Mouse (Mus musculus) gastrocnemius, adult 2 months (tissue): Measurements from ENCODE around the gene Snx15. TPM values are rescaled to one million over a fixed set of nuclear protein-coding genes. Genes with fewer than 3 reads are reported as not detected.

Source experiments
- DNase-seq: peaks from one replicate; pipeline ENCODE4 v3.0.0; 2022
- H3K27ac ChIP-seq: fragments of 200-600 bp; 2 replicates; pipeline ENCODE4 v1.8.1; 2022; ENCODE audit warnings: mild to moderate bottlenecking
- H3K4me3 ChIP-seq: fragments of 200-600 bp; 2 replicates; pipeline ENCODE4 v1.8.1; 2022; ENCODE audit warnings: mild to moderate bottlenecking, moderate library complexity
- CTCF ChIP-seq: fragments of 200-600 bp; IDR thresholded peaks from 2 replicates; pipeline ENCODE4 v1.8.1; 2022; ENCODE audit warnings: antibody characterized with exemption, mild to moderate bottlenecking, moderate library complexity
- intact Hi-C: fragments of 180-260 bp; cut with DNase I; formaldehyde crosslinking; loops from one replicate; pipeline ENCODE4 v1.15.1; 2025
- long read RNA-seq, 2 experiments: library from polyadenylated mRNA; stranded (forward); transcript quantifications; one replicate each; pipeline ENCODE4 v2.0.0; 2021
- total RNA-seq, 2 experiments: library from RNA; stranded (reverse); gene quantifications; 2 replicates each; pipeline ENCODE4 v1.2.3; 2021

Gene Snx15
- total RNA-seq, result 10 to 100 TPM in 1 of 2 experiments, 1 to 10 TPM in 1; 9.0 to 10.0 TPM
- long read RNA-seq, experiment 1, transcript Snx15-201 (8 exons, 1,635 nt), result major isoform, 16 of 22 reads
- long read RNA-seq, experiment 1, partial matches to known transcripts, result 3 of 22 reads
- long read RNA-seq, experiment 1, other reads (novel, unspliced or antisense), result 3 of 22 reads
- long read RNA-seq, experiment 2, transcript Snx15-201 (8 exons, 1,635 nt), result major isoform, 8 of 11 reads
- long read RNA-seq, experiment 2, partial matches to known transcripts, result 0 of 11 reads
- long read RNA-seq, experiment 2, other reads (novel, unspliced or antisense), result 3 of 11 reads

DNA sequence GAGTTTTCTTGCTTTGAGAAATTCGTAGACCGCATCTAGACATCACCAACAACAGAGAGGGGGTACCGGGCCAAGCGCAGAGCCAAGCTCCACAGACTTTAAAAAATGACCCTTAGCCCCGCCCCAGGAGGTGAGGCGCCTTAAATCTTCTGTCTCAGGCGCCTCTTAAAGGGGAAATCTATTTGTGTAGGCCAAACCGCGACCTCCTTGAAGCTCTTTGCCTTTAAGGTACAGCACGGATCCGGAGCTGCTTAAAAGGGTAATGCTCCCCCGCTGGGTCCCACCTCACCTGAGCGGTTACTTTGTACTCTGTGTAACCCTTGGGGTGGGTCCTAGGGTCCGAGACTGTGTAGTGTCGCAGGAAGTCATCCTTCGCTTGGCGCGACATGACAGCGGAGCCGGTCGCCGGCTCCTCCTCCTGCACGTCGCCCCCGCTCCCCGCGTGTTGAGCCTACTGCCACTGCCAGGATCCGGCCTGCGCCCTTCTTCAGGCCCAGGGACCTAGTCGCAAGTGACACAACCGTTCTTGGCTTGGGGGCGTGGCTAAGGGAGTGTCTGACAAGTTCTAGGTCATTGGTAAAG, at the start of gene Snx15:
TSS of gene Snx15 (minus strand) at position 545 of the 582 bp plus-strand sequence.
- Histone ChIP-seq H3K4me3 (peak within 1 kb of the TSS; percentile 87), H3K27ac (peak within 1 kb of the TSS; percentile 99)
- TF ChIP-seq CTCF, result no peak
- intact Hi-C loops, result loop anchor here (2.0 to 10.0 kb wide), 2 partner anchors 163 to 207 kb away; partner anchors contain the start of genes Men1 and Pola2
- peak; percentile 97 for DNase-seq

DNA sequence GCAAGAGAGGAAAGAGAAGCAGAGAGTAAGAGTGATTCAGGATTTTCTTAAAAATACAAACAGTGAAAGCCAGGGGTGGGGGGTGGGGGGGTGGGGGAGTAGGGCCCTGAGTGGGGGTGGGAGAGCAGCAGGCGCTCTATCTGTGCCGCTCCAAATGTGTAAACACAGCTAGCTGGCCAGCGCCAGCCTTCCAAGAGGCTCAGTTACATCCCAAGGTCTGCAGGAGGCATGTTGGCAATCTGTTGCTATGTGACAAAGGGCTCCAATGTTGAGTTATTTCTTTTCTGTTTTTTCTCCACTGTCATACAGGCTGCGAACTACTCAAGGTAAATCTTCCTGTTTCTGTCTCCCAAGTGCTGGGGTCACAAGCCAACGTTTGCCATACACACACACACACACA, 46.7 kb upstream of the Snx15 start:
- TF ChIP-seq CTCF, result no peak
- intact Hi-C loops, result no loop called here
- Histone ChIP-seq H3K4me3 (no peak overlapping the region), H3K27ac (no peak overlapping the region)
- no peak for DNase-seq

DNA sequence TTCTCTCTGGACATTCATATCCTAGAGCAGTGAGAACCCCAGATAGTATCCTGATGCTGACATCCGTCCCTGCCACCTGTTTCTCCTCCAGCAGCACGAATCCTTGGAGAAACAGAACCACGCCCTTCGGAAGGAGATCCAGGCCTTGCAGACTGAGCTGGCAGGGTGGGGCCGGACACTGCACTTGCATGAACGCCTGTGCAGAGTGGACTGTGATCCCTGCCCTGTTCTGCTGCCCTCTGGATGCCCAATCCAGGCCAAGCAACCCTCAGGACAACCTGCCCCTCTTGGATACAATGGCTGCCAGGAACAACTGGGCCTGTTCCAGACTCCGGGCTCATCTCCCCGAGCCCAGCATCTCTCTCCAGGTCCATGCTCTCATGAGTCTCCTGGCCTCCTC, 43.1 kb upstream of the Snx15 start:
- DNase-seq, result no peak
- Histone ChIP-seq H3K4me3 (no peak overlapping the region), H3K27ac (no peak overlapping the region)
- intact Hi-C loops, result no loop called here
- TF ChIP-seq CTCF, result no peak

DNA sequence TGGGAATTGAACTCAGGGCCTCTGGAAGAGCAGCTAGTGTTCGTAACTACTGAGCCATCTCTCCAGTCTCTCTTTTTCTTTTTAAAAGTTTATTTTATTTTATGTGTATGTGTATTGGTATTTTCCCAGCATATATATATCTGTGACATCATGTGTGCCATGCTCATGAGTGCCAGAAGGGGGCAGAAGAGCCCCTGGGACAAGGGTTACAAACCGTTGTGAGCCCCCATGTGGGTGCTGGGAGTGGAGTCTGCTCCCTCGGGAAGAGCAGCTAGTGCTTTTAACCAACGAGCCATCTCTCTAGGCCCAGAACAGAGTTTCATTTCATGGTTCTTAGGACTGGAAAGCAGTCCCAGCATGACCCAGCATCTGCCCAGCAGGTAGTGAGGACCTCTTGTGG, 38.6 kb upstream of the Snx15 start:
- H3K4me3 ChIP-seq, result no peak overlapping the region
- intact Hi-C loops, result no loop called here
- DNase-seq, result no peak
- TF ChIP-seq CTCF, result no peak
- no peak overlapping the region for H3K27ac ChIP-seq

DNA sequence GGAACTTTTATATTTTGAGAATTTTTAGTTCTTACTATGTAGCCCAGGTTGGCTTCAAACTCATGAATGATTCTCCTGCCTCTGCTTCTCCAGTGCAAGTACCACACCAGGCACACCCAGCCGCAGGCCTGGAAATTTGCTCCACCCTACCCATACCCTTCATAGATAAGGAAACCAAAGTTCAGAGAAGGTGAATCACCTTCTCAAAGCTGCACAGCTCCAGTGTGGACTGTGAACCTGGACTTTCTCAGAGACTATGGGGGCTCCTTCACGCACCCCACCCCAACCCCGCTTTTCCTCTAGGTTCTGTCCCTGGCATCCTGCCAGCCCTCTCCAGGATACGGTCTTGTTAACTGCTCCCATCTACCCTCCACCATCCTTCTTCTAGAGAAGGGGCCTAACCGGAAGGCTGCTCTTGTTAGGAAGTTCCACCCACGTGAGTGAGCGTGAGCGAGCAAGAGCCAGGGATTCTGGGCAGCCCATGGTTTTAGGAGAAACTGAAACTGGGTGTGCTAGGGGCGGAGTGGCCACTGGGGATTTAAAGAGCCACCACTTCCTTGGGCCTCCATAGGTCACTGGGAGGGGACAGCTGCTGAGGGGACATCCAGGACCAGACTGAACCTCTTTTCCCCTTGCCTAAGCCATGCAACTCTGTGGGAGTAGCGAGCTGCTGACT, 35.9 kb upstream of the Snx15 start:
- TF ChIP-seq CTCF, result no peak
- peak; percentile 44 for DNase-seq
- Histone ChIP-seq H3K27ac (peak overlapping the region; percentile 57; the same call in 1 of the 2 replicates), H3K4me3 (peak overlapping the region; percentile 62)
- intact Hi-C loops, result no loop called here

DNA sequence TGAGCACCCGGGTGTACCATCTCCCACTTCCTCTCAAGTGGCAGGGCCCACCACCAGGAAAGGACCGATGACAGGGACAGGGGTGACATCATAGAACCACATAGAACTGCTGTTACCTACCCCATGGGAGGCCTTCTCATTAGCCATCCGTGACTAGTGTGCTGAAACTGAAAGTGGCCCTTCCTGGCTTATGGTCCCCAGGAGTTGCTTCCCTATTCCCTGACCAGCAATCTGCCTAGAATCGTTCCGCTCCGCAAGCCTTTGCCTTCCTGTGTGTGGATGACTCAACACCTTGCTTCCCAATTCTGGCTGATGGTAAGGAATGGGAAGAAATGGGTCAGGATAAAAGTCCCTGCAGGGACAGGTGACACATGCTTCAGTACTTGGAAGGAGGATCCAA, 29.1 kb upstream of the Snx15 start:
- TF ChIP-seq CTCF, result no peak
- no peak overlapping the region for H3K4me3 ChIP-seq
- intact Hi-C loops, result no loop called here
- DNase-seq, result no peak
- no peak overlapping the region for H3K27ac ChIP-seq

DNA sequence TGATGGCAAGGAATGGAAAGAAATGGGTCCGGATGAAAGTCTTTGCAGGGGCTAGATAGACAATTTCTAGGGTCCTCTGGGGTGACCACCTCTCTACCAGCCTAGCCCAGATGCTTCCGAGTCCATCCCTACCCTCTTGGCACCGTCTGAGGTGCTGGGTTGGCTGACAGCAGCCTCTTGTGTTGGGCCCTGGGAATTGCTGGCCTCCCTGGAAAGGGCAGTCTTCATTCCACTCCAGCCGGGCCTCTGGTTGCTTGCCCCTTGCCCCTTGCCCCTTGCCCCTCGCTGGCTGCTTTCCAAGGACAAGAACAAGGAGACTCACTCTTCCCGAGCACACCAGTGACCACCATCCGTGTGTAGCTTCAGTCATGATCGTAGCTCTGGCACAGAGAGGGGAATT, 28.3 kb upstream of the Snx15 start:
- DNase-seq, result no peak
- no peak overlapping the region for H3K27ac ChIP-seq

DNA sequence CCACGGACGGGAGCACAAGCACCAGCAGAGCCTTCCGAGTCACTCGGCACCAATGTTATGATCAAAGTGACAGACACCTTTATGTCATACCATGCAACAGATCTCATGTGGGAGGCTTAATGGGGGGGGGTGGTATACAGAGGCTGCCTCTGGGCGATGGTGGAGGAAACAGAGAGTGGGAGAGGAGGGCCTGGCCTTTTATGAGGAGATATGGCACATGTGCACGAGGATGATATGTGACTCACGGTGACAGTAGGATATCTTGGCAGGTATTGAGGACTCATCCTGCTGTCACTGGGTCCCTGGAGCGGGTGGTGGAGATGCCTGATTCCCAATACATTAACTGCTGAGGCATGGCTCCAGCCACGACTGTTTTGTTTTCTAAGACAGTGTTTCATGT, 27.1 kb upstream of the Snx15 start:
- no peak for TF ChIP-seq CTCF
- intact Hi-C loops, result no loop called here
- H3K4me3 ChIP-seq, result no peak overlapping the region
- no peak for DNase-seq
- no peak overlapping the region for H3K27ac ChIP-seq

More for the DNA sequence above, 28.3 kb upstream of the Snx15 start:
- intact Hi-C loops, result no loop called here
- no peak overlapping the region for H3K4me3 ChIP-seq
- TF ChIP-seq CTCF, result no peak

DNA sequence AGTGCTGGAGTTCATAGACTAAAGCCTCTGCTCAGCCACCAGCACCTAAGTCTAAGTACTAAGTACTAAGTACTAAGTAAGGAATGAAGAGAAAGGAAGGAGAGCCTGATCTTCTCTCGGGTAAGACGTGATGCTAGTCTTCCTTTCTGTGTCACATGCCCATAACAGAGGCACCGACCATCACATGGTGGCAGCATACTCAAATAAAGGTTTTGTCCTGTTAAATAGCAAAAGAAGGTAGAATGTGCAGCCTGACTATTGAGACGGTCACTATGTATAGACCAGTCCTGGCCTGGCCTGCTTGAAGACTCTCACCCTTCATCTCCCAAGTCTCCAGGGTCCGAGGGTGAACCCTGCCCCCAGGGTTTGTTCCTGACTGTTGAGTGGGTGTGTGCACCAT, 16.7 kb upstream of the Snx15 start:
- DNase-seq, result no peak
- TF ChIP-seq CTCF, result no peak
- intact Hi-C loops, result no loop called here
- H3K4me3 ChIP-seq, result no peak overlapping the region
- no peak overlapping the region for H3K27ac ChIP-seq

DNA sequence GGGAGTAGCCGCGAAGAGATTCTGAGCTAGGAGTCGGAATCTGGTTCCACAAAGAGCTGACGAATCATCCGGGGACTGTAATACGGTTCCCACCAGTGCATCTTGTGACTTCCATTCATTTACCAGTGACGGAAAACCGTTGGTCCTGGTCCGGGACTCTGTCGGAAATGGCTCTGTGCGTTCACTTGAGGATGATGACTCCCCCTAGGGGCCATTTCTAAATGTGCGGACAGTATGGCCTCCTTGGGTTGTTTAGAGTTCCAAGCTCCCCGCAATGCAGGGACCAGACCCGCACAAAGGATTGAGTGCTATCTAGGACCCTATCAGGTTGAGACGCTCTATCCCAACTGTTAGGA, 13.3 kb upstream of the Snx15 start, which contains the start of gene Arl2:
TSS of gene Arl2 (minus strand) at position 155 of the 356 bp plus-strand sequence.
- Histone ChIP-seq H3K4me3 (peak within 1 kb of the TSS; percentile 97), H3K27ac (peak within 1 kb of the TSS; percentile 97)
- peak; percentile 32; the same call in 1 of the 2 replicates for TF ChIP-seq CTCF
- intact Hi-C loops, result loop anchor here (2.0 kb wide), 1 partner anchor 93 kb away; the partner anchor contains the start of gene Ppp2r5b
- peak; percentile 74 for DNase-seq

DNA sequence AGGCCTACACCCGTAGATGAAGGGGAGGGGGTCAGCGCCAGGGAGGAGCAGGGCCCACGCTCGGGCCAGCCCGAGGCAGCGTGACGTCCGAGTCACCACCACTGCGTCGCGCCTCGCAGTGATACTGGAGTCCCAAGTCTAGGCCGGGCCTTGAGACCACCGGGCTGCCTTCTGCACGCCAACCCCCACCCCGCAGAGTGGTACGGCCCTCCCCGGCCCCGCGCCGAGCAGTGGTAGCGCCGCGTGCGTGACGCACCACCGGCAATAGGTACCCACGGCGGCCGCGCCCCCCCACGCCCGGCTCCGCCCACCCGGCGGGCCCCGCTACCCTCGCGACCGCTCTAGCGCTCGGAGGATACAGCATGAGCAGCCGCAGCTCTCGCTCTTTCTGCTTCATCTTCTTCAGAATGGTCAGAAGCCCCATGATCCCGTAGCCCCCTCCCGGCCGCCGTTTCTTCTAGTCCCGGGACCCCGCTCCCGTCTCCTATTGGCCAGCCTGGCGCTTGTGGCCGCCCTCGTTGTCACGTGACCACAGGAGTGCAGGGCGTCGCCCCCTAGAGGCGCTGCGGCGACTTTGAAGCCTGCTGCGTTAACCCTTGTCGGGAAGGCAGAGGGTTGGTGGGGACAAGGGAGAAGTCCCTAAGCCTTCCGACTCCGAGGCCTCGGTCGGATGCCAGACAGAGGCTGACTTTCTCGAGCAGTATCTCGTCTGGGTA, 12.7 kb upstream of the Snx15 start, which contains the start of gene Batf2:
TSS of gene Batf2 (plus strand) at position 306 of the 716 bp plus-strand sequence.
- peak within 1 kb of the TSS; percentile 97 for H3K4me3 ChIP-seq
- intact Hi-C loops, result loop anchor here (2.0 kb wide), 1 partner anchor 94 kb away; the partner anchor contains the start of gene Ppp2r5b
- H3K27ac ChIP-seq, result peak within 1 kb of the TSS; percentile 97
- DNase-seq, result peak; percentile 95
- TF ChIP-seq CTCF, result peak; percentile 69

DNA sequence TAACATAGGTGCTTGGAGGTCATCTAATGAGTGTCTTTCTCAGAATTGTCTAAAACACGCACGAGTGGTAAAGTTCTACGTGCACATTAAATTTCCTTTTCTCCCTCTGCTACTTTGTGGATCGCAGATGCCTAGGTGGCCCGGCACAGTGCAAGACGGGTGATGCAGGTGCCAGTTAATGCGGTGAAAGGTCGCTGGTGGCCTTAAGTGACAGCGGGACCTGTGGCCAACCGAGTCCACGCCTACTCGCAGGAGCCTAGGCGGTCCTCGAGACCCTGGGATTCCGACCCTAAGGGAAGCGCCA, 12.2 kb upstream of the Snx15 start:
- TF ChIP-seq CTCF, result no peak
- DNase-seq, result no peak
- Histone ChIP-seq H3K27ac (peak overlapping the region; percentile 97), H3K4me3 (peak overlapping the region; percentile 97)
- intact Hi-C loops, result loop anchor here (2.0 kb wide), 1 partner anchor 94 kb away; the partner anchor contains the start of gene Ppp2r5b
